Mouse (Mus musculus) liver, embryonic 16.5 days (tissue): ENCODE data around the gene Zscan12. TPM values are rescaled to one million over a fixed set of nuclear protein-coding genes. Genes with fewer than 3 reads are reported as not detected.

Source experiments
- microRNA-seq: library from miRNA; unstranded; fragments of <30 nt; microRNA quantifications from one replicate; pipeline ENCODE4, GENCODE M21; 2016
- polyA plus RNA-seq: library from polyadenylated mRNA; unstranded; fragments of >200 nt; fragmentation: Nextera tagmentation; extraction: Ambion mirVana; gene quantifications from 2 replicates; pipeline ENCODE4 v1.2.1, GENCODE M21; 2015

Zscan12 gene
- polyA plus RNA-seq, 1 experiment from 2014 or later: 2.7 TPM

Small RNA genes within 50 kb of the gene (microRNA-seq; reads per million reads assigned to microRNA genes)
- gene Mir6942: not detected

Other genes starting within 250 kb of the Zscan12 start
- gene Olfr263, start 233.2 kb upstream of the Zscan12 start, polyA plus RNA-seq: not detected in 2 replicates
- not detected in 2 replicates for gene Olfr1368, start 217.0 kb upstream of the Zscan12 start, polyA plus RNA-seq
- gene Trim27, start 183.4 kb upstream of the Zscan12 start, polyA plus RNA-seq: 41.3 and 42.7 TPM in 2 replicates
- gene Gpx5, start 70.1 kb upstream of the Zscan12 start, polyA plus RNA-seq: not detected in 2 replicates
- not detected in 2 replicates for gene Gpx6, start 50.7 kb upstream of the Zscan12 start, polyA plus RNA-seq
- gene Olfr1367, start 15.9 kb upstream of the Zscan12 start, polyA plus RNA-seq: not detected in 2 replicates
- 28.9 and 30.2 TPM in 2 replicates for gene Zkscan3, start 39.9 kb downstream of the Zscan12 start, polyA plus RNA-seq
- 0.82 and 0.97 TPM in 2 replicates for gene Pgbd1, start 78.2 kb downstream of the Zscan12 start, polyA plus RNA-seq
- gene Zscan26, start 90.9 kb downstream of the Zscan12 start, polyA plus RNA-seq: 12.0 and 13.3 TPM in 2 replicates
- 0.79 and 1.0 TPM in 2 replicates for gene Nkapl, start 105.7 kb downstream of the Zscan12 start, polyA plus RNA-seq
- 0.44 TPM in 2 replicates for gene Zkscan4, start 116.1 kb downstream of the Zscan12 start, polyA plus RNA-seq
- gene Gm10065, start 116.6 kb downstream of the Zscan12 start, polyA plus RNA-seq: not detected in 2 replicates
- 0.62 and 0.70 TPM in 2 replicates for gene AK157302, start 132.4 kb downstream of the Zscan12 start, polyA plus RNA-seq
- gene Gm11273, start 138.6 kb downstream of the Zscan12 start, polyA plus RNA-seq: 4.7 and 5.5 TPM in 2 replicates
- gene Zkscan8, start 168.3 kb downstream of the Zscan12 start, polyA plus RNA-seq: 1.0 and 1.2 TPM in 2 replicates
- 0.04 TPM in 1 of 2 replicates, not detected in the other for gene Olfr1366, start 180.0 kb downstream of the Zscan12 start, polyA plus RNA-seq
- not detected in 2 replicates for gene Olfr1535, start 197.1 kb downstream of the Zscan12 start, polyA plus RNA-seq
- not detected in 2 replicates for gene Olfr1364, start 218.9 kb downstream of the Zscan12 start, polyA plus RNA-seq